Mouse (Mus musculus): ENCODE results near the gene Inca1.

GRCm38 (mm10) chr11:70650322-70651175 is 49.4 kb downstream of the Inca1 start:
- no peak for TF ChIP-seq CTCF (IDR thresholded peaks at IDR 0.05; ENCODE audit: control insufficient read depth, insufficient read depth, insufficient read length)
- no peak for TF ChIP-seq USF1 (IDR thresholded peaks at IDR 0.05; ENCODE audit: low read depth)

Measured in C2C12 (cell line).